Mouse (Mus musculus): ENCODE data around the gene Tshb.

Tshb gene

GRCm38 (mm10) chr3:102736436-102736835 lies 46.1 kb downstream of the Tshb start:
- no peak for DNase-seq

GRCm38 (mm10) chr3:102735638-102736037 lies 46.9 kb downstream of the Tshb start:
- DNase-seq: no peak

- peak; percentile 43 for DNase-seq
Measured at GRCm38 (mm10) chr3:102735031-102735558, 47.4 kb downstream of the Tshb start.

- peak; percentile 44 for DNase-seq
Measured at GRCm38 (mm10) chr3:102734313-102735030, 48.0 kb downstream of the Tshb start, which contains the start of gene Tspan2. Gene Tspan2, plus strand, starts transcription at chr3:102734529.

GRCm38 (mm10) chr3:102733936-102734312 lies 48.6 kb downstream of the Tshb start:
- DNase-seq: no peak

GRCm38 (mm10) chr3:102733050-102733449 lies 49.5 kb downstream of the Tshb start:
- DNase-seq: no peak

- DNase-seq: no peak
Measured at GRCm38 (mm10) chr3:102732619-102733018, 49.9 kb downstream of the Tshb start.

- no peak for DNase-seq
Measured at GRCm38 (mm10) chr3:102731112-102731511, 51.4 kb downstream of the Tshb start.

- DNase-seq: no peak
Measured at GRCm38 (mm10) chr3:102729416-102729815, 53.1 kb downstream of the Tshb start.

Data from right cerebral cortex, postnatal 14 days (tissue).